Mouse (Mus musculus): ENCODE results near the gene Cutc. TPM values are rescaled to one million over a fixed set of nuclear protein-coding genes. Genes with fewer than 3 reads are reported as not detected.

Cutc gene
- total RNA-seq, 1 experiment from 2014 or later: 20.9 TPM

DNA sequence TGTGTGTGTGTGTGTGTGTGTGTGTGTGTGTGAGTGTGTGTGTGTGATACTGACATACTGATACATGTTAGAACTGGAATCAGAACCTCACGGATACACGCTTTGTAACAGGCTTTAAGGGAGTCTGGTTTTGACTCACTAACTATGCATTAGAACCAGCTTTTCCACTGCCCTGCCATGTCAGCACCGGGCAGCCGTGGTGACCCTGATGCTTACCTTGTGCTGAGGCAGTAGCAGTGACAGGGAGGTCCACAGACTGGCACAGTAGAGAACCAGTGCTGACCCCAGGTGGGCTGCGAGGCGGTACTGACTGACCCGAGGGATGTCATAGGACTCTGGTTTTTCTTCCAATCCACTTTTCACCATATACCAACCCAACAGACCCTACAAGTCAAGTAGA is 9.4 kb upstream of the Cutc start:
- no peak for ATAC-seq (replicated peaks in 1 of 2; ENCODE audit: insufficient read depth in 1 of 2, low FRiP score in 2 of 2, low TSS enrichment in 1 of 2, low read depth in 1 of 2, poor library complexity in 2 of 2, severe bottlenecking in 2 of 2)

DNA sequence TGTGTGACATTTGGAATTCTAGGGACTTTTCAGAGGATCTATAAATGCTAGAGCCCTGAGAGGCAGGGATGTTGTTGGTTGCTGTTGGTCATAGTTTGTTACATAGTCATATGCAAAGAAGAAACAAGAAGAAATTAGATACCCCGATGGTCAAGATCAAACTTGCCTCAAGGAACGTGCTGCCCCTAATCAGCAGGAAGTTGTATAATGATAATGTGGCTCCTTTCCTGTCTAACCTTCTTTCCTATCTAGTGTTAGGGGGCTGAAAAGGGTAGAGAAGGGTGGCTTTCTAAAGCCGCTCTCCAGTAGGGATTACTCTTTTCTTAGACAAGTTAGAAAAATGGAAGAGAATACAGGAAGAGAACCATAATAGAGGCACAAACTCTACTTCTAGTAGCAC is 7.1 kb upstream of the Cutc start:
- no peak for ATAC-seq (replicated peaks in 1 of 2; ENCODE audit: insufficient read depth in 1 of 2, low FRiP score in 2 of 2, low TSS enrichment in 1 of 2, low read depth in 1 of 2, poor library complexity in 2 of 2, severe bottlenecking in 2 of 2)

DNA sequence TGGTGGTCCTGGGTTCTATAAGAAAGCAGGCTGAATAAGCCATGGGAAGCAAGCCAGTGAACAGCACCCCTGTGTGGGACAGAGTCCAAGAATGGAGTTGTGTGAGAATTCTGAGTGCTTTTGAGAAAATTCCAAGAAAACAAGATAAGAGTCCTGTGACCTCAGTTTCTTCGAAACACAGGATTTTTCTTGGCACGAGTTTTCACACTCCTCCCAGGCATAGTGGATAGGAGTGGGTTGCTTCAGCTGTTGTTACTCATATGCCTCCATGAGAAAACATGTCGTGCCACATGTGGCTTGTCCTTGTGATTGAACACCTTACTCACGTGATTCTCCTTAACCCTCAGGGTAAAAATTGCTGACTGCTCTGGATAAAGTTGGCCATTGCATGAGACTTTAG is 4.9 kb upstream of the Cutc start:
- no peak for ATAC-seq (replicated peaks in 1 of 2; ENCODE audit: insufficient read depth in 1 of 2, low FRiP score in 2 of 2, low TSS enrichment in 1 of 2, low read depth in 1 of 2, poor library complexity in 2 of 2, severe bottlenecking in 2 of 2)

DNA sequence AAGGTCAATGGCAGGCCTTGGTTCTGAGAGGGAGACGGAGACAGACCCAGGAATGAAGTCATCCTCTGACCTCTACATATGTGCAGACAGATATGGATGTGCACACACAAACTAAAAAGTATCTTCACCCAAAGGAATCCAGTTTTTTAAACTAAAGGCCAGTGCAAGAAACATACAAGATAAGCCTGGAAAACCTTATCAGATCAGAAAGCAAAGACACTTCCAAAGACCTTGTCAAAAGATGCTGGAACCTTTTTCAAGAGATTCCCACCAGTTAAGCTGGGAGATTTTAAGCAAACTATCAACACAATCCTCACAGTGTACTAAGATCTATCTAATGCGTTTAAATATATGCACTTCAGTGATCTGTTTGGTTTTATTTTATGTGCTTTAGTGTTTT is 2.8 kb upstream of the Cutc start:
- ATAC-seq (replicated peaks in 1 of 2; ENCODE audit: insufficient read depth in 1 of 2, low FRiP score in 2 of 2, low TSS enrichment in 1 of 2, low read depth in 1 of 2, poor library complexity in 2 of 2, severe bottlenecking in 2 of 2): no peak

DNA sequence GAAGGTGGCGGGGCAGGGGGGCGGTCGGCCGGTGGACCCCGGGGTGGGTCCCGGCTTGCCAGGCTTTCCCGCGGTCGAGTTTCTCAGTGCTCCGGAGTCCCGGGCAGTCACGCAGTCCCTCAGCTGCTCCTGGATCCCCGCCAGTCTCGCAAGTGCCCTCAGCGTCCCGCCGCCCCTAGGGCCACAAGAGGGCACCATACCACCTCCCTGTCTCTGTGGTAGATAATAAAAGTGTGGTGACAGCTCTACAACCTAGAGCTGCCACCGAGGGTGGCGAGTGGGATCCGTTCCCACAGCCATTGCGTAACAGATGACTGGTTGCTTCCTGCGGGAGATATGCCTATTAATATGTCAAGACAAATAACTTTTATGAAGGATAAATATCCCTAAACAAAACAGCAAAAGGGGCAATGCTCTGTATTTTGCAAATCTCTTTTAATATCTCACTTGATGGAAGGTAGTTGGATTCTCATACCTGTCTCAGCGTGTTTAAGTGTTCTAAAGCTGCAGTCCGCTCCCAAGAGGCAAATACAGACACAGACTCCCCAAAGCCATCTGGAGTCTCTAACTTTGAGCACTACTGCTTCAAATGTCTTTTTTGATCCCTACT is 535 bp downstream of the Cutc start:
- peak; percentile 74 to 87 for ATAC-seq (replicated peaks in 1 of 2; ENCODE audit: insufficient read depth in 1 of 2, low FRiP score in 2 of 2, low TSS enrichment in 1 of 2, low read depth in 1 of 2, poor library complexity in 2 of 2, severe bottlenecking in 2 of 2)

DNA sequence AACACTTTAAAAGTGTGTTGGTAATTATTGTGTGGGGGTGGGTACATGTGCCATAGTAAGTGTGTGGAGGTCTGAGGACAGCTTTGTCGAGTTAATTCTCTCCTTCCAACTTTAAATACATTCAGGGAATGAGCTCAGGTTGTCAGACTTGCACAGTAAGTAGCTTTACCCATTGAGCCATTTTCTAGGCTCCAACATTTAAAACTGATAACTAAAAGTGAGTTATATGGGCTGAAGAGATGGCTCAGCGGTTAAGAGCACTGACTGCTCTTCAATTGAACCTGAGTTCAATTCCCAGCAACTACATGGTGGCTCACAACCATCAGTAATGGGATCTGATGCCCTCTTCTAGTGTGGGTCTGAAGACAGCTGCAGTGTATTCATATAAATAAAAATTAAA is 1.4 kb downstream of the Cutc start:
- no peak for ATAC-seq (replicated peaks in 1 of 2; ENCODE audit: insufficient read depth in 1 of 2, low FRiP score in 2 of 2, low TSS enrichment in 1 of 2, low read depth in 1 of 2, poor library complexity in 2 of 2, severe bottlenecking in 2 of 2)

DNA sequence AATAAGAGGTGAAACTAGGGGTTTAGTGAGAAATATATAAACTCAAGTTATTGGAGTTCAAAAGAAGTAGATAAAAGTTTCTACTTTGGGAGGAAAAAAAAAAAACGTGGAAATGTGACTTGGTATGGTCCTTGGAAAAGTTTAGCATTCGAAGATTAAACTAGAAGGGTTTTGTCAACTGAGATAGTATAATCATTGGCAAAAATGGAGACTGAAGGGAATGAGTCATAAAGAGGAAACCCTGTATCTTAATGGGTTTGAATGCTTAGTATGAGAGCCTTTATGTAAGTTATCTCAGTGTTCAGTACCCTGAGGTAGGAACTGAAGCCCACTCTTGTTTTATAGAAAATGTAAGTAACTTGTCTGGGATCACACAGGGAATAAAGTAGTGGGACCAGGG is 2.1 kb downstream of the Cutc start:
- no peak for ATAC-seq (replicated peaks in 1 of 2; ENCODE audit: insufficient read depth in 1 of 2, low FRiP score in 2 of 2, low TSS enrichment in 1 of 2, low read depth in 1 of 2, poor library complexity in 2 of 2, severe bottlenecking in 2 of 2)

DNA sequence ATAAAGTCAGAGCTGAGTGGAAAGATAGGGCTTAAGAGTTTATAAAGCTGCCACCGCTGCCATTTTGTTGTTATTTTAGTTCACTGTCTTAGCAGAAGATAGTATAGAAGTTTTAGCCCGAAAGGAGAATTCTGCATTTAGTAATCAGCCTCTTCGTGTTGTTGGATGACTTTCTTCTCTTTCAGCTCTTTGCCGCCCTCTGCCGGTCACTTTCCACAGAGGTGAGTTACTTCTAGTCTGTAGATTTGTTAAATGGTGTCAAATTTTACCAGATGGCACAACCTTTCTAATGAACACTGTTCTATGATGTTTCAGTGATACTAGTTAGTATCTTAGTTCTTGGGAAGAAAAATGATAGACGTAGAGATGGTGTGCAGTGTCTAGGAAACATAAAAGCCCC is 7.7 kb downstream of the Cutc start:
- ATAC-seq (replicated peaks in 1 of 2; ENCODE audit: insufficient read depth in 1 of 2, low FRiP score in 2 of 2, low TSS enrichment in 1 of 2, low read depth in 1 of 2, poor library complexity in 2 of 2, severe bottlenecking in 2 of 2): 0 out of 4 replicates have a peak, but pooled peaks of 1 of the 2 experiments have one; percentile 62

DNA sequence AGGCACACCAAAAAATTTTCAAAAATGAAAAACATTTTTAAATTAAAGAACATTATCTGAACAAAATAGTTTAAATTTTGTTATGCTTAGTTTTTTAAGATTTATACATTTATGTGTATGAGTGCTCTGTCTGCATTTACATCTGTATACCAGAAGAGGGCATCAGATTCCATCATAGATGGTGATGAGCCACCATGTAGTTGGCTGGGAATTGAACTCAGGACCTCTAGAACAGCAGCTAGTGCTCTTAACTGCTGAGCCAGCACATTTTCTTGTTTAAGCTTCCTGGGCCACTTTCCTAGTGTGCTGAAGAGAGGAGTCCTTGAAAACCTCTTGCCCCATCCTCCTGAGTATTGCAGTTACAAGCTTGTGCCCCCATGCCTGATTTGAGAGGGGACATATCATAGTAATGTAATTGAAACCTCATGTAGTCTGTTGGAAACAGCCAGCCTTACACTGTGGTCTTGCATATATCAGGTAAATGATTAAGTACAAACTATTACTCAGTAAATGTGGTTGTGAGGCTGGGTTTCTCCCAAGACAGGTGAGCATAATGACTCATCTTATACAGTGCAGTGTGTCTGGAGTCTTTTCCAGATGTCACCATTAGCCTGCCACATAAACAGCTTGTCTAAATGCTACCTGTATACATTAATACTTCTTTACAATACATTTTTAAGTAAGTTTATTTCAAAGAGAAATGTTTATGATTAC is 8.9 kb downstream of the Cutc start:
- no peak for ATAC-seq (replicated peaks in 1 of 2; ENCODE audit: insufficient read depth in 1 of 2, low FRiP score in 2 of 2, low TSS enrichment in 1 of 2, low read depth in 1 of 2, poor library complexity in 2 of 2, severe bottlenecking in 2 of 2)

DNA sequence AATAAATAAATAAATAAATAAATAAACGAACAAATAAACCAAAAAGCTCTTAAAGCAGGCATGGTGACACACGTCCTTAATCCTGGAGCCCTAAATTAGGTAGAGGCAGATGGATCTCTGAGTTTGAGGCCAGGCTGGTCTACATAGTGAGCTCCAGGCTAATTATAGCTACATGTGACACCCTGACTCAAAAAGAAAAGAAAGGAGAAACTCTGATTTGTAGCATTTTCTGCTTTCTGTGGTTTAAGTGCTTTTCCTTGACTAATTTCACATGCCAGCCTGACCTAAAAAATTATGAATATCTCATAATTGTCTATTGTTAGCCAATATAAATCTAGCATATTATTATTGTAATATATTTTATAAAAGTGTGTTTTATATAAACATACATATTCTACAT is 9.6 kb downstream of the Cutc start:
- ATAC-seq (replicated peaks in 1 of 2; ENCODE audit: insufficient read depth in 1 of 2, low FRiP score in 2 of 2, low TSS enrichment in 1 of 2, low read depth in 1 of 2, poor library complexity in 2 of 2, severe bottlenecking in 2 of 2): no peak

DNA sequence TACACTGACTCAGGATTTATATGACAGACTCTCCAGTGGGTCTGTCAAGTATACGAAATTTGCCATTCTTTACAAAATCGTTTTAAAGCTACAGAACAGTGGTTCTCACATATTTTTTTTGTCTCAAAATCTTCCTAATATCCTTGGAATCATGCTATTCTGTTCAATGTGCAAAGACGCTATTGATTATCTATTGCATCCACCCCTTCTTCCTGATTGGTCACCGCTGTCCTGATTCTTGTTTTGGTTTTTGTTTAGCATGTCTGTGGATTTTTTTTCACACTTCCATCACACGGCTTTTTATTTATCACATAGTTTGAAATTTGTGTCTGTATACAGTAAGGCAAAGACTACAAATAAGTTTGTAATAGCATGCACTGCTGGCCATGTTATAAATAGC is 13.7 kb downstream of the Cutc start:
- ATAC-seq (replicated peaks in 1 of 2; ENCODE audit: insufficient read depth in 1 of 2, low FRiP score in 2 of 2, low TSS enrichment in 1 of 2, low read depth in 1 of 2, poor library complexity in 2 of 2, severe bottlenecking in 2 of 2): no peak

DNA sequence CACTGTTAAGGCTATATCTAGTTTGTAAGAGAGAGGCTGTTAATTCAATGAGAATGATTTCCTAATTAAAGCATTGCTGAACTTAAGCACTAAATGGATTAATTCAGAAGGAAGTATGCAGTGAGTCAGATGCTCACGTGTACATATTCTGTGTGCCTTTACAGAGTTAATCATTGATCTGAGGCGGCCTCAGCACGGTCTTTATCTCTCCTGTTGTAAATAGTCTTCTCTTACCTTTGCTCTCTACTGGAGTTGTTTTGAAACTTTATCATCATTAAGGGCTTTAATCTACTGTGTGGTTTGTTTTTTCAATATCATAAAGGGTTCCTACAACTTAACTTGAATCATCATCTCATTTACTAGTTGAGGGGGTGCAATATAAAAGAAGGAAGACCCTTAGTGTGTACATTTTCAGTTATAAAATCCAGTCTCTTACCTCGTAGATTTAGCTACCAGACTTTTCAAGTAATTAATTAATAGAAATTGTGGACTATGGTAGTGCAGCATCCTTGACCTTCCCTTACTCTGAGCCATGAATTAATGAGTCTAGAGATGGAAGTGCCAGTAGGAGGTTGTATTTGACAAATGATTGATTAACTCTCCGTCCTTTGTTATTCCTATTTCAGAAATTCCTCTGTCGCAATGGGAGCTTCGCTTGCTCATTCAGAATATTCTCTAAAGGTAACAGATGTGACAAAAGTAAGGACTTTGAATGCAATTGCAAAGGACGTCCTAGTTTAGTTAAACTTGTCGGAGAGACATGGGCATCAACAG is 14.9 kb downstream of the Cutc start:
- no peak for ATAC-seq (replicated peaks in 1 of 2; ENCODE audit: insufficient read depth in 1 of 2, low FRiP score in 2 of 2, low TSS enrichment in 1 of 2, low read depth in 1 of 2, poor library complexity in 2 of 2, severe bottlenecking in 2 of 2)

DNA sequence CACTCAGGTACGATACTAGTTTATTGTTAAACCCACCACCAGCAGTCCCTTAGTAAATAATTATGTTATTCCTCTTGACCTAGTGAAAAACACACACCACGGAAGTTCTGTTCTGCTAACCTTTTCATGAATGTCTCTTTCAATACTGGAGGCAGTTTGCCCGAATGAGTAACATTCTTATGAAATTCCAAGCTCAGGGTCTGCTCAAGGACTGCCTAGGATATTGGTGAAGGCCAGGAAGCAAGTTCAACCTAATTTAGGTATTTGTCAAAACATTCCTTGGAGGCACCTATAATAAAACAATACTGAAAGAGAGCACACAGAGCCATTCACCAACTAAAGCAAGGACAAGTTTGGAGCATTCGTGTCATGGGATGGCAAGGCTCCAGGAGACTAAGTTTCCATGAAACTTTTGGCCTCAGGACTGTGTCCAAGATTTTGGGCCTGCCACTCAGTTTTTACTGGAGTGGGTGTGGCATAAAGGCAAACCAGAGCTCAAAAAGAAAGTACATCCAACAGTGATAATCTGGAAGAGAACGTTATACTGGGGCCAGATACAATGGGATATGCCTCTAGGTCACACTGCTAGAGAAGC is 16.7 kb downstream of the Cutc start:
- no peak for ATAC-seq (replicated peaks in 1 of 2; ENCODE audit: insufficient read depth in 1 of 2, low FRiP score in 2 of 2, low TSS enrichment in 1 of 2, low read depth in 1 of 2, poor library complexity in 2 of 2, severe bottlenecking in 2 of 2)

DNA sequence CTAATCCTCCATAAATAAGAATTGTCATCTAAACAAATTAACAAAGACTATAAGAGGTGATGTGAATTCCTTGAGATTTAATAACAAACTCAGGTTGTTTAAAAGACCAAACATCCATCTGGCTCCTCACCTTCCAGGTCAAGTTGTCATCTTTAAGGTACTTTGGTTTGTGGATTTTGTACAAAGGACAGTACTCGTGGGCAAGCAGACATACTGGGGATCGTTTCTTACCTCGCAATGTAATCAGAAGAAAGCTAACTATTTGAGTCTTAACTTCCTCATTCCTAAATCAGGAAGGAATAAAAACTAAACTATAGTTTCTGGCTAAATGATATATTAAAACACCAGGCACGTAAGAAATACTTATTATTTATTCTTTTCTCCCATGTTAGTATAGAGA is 17.8 kb downstream of the Cutc start:
- no peak for ATAC-seq (replicated peaks in 1 of 2; ENCODE audit: insufficient read depth in 1 of 2, low FRiP score in 2 of 2, low TSS enrichment in 1 of 2, low read depth in 1 of 2, poor library complexity in 2 of 2, severe bottlenecking in 2 of 2)

DNA sequence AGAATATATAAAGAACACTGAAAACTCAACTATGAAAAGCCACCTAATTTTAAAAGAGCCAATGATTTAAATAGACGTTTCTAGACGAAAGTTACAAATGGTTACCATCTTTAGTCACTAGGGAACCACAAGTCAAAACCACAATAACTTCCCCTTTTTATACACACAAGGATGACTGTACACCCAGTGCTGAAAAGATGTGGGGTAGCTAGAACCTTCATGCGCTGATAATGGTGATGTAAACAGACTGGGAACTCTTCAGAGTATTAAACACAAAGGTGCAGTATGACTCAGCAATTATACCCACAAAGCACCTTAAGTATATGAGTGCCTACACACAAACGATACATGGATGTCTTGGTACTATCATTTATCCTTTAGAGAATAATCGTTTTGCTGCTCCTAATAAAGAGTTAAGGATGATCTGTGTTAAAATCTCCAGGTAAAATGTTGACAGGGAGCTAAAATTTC is 18.7 kb downstream of the Cutc start:
- ATAC-seq (replicated peaks in 1 of 2; ENCODE audit: insufficient read depth in 1 of 2, low FRiP score in 2 of 2, low TSS enrichment in 1 of 2, low read depth in 1 of 2, poor library complexity in 2 of 2, severe bottlenecking in 2 of 2): peak; percentile 95 to 98

DNA sequence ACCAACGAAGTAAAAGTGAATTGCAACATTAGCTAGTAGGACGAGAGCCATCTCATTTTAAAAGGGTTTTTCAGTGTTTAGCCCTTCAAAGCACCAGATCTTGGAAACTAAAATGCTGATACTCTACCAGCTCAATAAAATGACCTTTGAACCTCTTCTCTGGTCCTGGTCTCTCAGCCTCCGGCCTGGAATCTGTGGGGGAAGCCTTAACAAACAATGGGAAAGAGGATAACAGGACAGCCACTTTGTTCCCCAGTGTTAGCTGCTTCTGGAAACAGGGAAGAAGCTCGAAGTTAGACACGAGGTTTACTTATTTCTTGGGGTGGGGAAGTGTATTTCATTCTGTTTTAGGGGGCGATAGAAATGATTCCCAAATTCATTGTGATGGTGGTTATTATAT is 19.5 kb downstream of the Cutc start:
- no peak for ATAC-seq (replicated peaks in 1 of 2; ENCODE audit: insufficient read depth in 1 of 2, low FRiP score in 2 of 2, low TSS enrichment in 1 of 2, low read depth in 1 of 2, poor library complexity in 2 of 2, severe bottlenecking in 2 of 2)

DNA sequence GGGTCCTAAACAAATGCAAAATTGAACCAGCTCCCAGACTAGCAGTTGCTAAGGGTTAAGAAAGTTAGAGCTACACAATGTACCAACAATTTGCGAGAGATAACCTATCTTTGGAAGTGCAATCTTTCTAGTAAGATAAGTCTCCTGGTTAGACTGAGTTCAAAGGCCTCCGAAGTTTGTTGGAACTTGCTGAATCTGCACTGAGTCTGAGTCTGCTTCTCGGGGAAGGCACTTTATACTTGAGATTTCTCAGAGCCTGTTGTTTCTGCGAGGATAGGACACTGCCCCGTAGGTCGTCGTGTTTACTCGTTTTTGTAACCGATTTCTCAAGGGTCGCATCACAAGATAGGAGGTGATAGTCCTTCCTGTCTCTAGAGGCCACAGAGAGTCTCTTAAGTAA is 22.6 kb downstream of the Cutc start:
- no peak for ATAC-seq (replicated peaks in 1 of 2; ENCODE audit: insufficient read depth in 1 of 2, low FRiP score in 2 of 2, low TSS enrichment in 1 of 2, low read depth in 1 of 2, poor library complexity in 2 of 2, severe bottlenecking in 2 of 2)

DNA sequence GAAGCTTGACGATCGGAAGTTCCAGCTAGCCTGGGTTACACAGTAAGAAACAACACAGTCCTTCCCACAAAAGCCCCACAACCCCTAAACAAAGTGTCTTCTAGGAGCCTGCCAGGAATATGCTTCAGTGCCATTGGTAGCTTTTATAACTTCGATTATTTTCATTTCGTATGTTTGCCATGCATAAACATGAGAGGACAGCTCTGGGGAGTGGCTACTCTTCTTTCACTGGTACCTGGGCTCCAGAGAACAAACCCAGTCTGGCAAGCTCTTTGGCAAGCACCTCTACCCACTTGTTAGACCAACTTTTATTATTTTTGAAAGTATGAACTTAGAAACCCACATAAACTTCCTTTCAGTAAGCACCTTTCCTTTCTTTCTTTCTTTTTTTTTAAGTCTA is 23.8 kb downstream of the Cutc start:
- ATAC-seq (replicated peaks in 1 of 2; ENCODE audit: insufficient read depth in 1 of 2, low FRiP score in 2 of 2, low TSS enrichment in 1 of 2, low read depth in 1 of 2, poor library complexity in 2 of 2, severe bottlenecking in 2 of 2): no peak
